Mouse (Mus musculus): Measurements from ENCODE around the gene Ccdc71l.

The Ccdc71l gene

GRCm38 (mm10) chr12:32378528-32379295 lies at the start of gene Ccdc71l:
Ccdc71l (plus strand) TSS chr12:32378704.
- DNase-seq = peak; percentile 99

GRCm38 (mm10) chr12:32339078-32339477 lies 39.4 kb upstream of the Ccdc71l start:
- no peak for DNase-seq

GRCm38 (mm10) chr12:32343487-32343886 lies 35.0 kb upstream of the Ccdc71l start:
- DNase-seq = no peak

- peak; percentile 97 for DNase-seq
Measured at GRCm38 (mm10) chr12:32346121-32346520, 32.4 kb upstream of the Ccdc71l start.

- DNase-seq = no peak
Measured at GRCm38 (mm10) chr12:32348493-32348892, 30.0 kb upstream of the Ccdc71l start.

- DNase-seq = no peak
Measured at GRCm38 (mm10) chr12:32351874-32352273, 26.6 kb upstream of the Ccdc71l start.

- peak; percentile 99 for DNase-seq
Measured at GRCm38 (mm10) chr12:32379296-32379725, 807 bp downstream of the Ccdc71l start.

- no peak for DNase-seq
Measured at GRCm38 (mm10) chr12:32379731-32380130, 1.2 kb downstream of the Ccdc71l start.

GRCm38 (mm10) chr12:32380457-32380856 lies 2.0 kb downstream of the Ccdc71l start:
- no peak for DNase-seq

- no peak for DNase-seq
Measured at GRCm38 (mm10) chr12:32381011-32381410, 2.5 kb downstream of the Ccdc71l start.

- DNase-seq = no peak
Measured at GRCm38 (mm10) chr12:32419537-32419936, 41.0 kb downstream of the Ccdc71l start.

- no peak for DNase-seq
Measured at GRCm38 (mm10) chr12:32427832-32428231, 49.3 kb downstream of the Ccdc71l start.

- DNase-seq = no peak
Measured at GRCm38 (mm10) chr12:32431004-32431403, 52.5 kb downstream of the Ccdc71l start.

Measured in heart, adult 11 months (tissue).